10 mouse cellular contexts compared by ENCODE assay signal in genomic region chr8:124739268-124739667, GRCm38 (mm10). TPM values are rescaled to one million over a fixed set of nuclear protein-coding genes. Genes with fewer than 3 reads are reported as not detected.
DNase-seq lines count a peak whose midpoint lies in the region; ATAC-seq lines count a peak whose summit lies in the region.
"Had no signal": no experiment of that assay in that cellular context is flagged by ENCODE, and none has a peak within 500 bp of the region (broad histone marks: within the 10 kb centered on the region; RNA-seq: fewer than 3 reads in every experiment).

No protein-coding gene starts in this region.

- no peaks in the 10 kb centered on the region for H3K9me3 ChIP-seq in midbrain, embryonic 14.5 days (ENCODE audit: control insufficient read depth, low read length)
- no peaks in the 10 kb centered on the region for H3K9me3 ChIP-seq in midbrain, embryonic 10.5 days (replicated peaks)
- H3K9me3 ChIP-seq: liver, embryonic 15.5 days had no signal

- H3K27ac ChIP-seq in midbrain, embryonic 14.5 days (replicated peaks; ENCODE audit: low read depth, low read length) = no peak overlapping the region
- no peak overlapping the region for H3K27ac ChIP-seq in midbrain, embryonic 10.5 days (replicated peaks)
- H3K27ac ChIP-seq: liver, embryonic 15.5 days had no signal

- DNase-seq in cerebellum, adult 18-20 months = peak; percentile 52 to 58
- peak; percentile 79 for DNase-seq in midbrain, embryonic 14.5 days
- no peak for DNase-seq in midbrain, embryonic 10.5 days (ENCODE audit: low spot score)
- DNase-seq in embryo, embryonic 11 days = peak; percentile 22
- peak; percentile 66 for DNase-seq in splenic B cell, adult 2 months (ENCODE audit: low read depth, low spot score)
- no peak for DNase-seq in adrenal gland, postnatal 36 days
- no peak for DNase-seq in gastrocnemius, postnatal 36 days

- intact Hi-C loops in gastrocnemius, postnatal 36 days (cut with DNase I) = loop anchor here (1.0 to 2.0 kb wide), 2 partner anchors 36 to 89 kb away; no protein-coding TSS in a partner anchor

- no peaks in the 10 kb centered on the region for H3K27me3 ChIP-seq in midbrain, embryonic 14.5 days (ENCODE audit: control insufficient read depth, insufficient read depth, low read length)
- H3K27me3 ChIP-seq in midbrain, embryonic 10.5 days (ENCODE audit: low read depth, poor library complexity, severe bottlenecking) = no peaks in the 10 kb centered on the region
- H3K27me3 ChIP-seq in splenic B cell, adult 2 months (ENCODE audit: control insufficient read depth, insufficient read depth, low read length, poor library complexity, severe bottlenecking) = no peaks in the 10 kb centered on the region
- H3K27me3 ChIP-seq: liver, embryonic 15.5 days had no signal

- no peak overlapping the region for H3K4me2 ChIP-seq in midbrain, embryonic 14.5 days (ENCODE audit: low read length)
- H3K4me2 ChIP-seq: liver, embryonic 15.5 days had no signal

- no peak overlapping the region for H3K4me3 ChIP-seq in midbrain, embryonic 14.5 days (replicated peaks; ENCODE audit: low read depth, low read length)
- no peak overlapping the region for H3K4me3 ChIP-seq in midbrain, embryonic 10.5 days
- H3K4me3 ChIP-seq: liver, embryonic 15.5 days had no signal

- H3K36me3 ChIP-seq in midbrain, embryonic 14.5 days (ENCODE audit: control insufficient read depth, insufficient read depth, low read length) = peaks cover 15% of the 10 kb centered on the region
- H3K36me3 ChIP-seq in midbrain, embryonic 10.5 days = peaks cover 57% of the 10 kb centered on the region
- H3K36me3 ChIP-seq in splenic B cell, adult 2 months (ENCODE audit: control insufficient read depth, insufficient read depth, low read length, poor library complexity, severe bottlenecking) = peaks cover 2% of the 10 kb centered on the region; the same call in 1 of the 2 replicates

- WGBS in midbrain, embryonic 14.5 days = 95% methylated on average over 1 of the region's 1 CpGs
- WGBS in midbrain, embryonic 10.5 days = 98% methylated on average over 1 of the region's 1 CpGs

- H3K9ac ChIP-seq in midbrain, embryonic 14.5 days (replicated peaks; ENCODE audit: low read length) = no peak overlapping the region
- H3K9ac ChIP-seq: liver, embryonic 15.5 days had no signal

- no peak for ATAC-seq in cerebellum, adult (ENCODE audit: insufficient number of reproducible peaks, low FRiP score, low TSS enrichment)
- no peak for ATAC-seq in midbrain, embryonic 14.5 days (ENCODE audit: low FRiP score, low TSS enrichment)

- no peaks in the 10 kb centered on the region for H3K4me1 ChIP-seq in midbrain, embryonic 14.5 days (ENCODE audit: control insufficient read depth, insufficient read depth, low read length)
- peaks cover 5% of the 10 kb centered on the region; the same call in 1 of the 2 replicates for H3K4me1 ChIP-seq in midbrain, embryonic 10.5 days

RNA-seq across cellular contexts. Expression of gene Fam89a, which starts 12.4 kb away (rescaled TPM):
- 0.21 and 0.32 TPM in 2 replicates for polyA plus RNA-seq in midbrain, embryonic 14.5 days (2014; fragmentation: Nextera tagmentation; extraction: Ambion mirVana)
- 1.7 and 2.0 TPM in 2 replicates for polyA plus RNA-seq in midbrain, embryonic 10.5 days (2016; fragmentation: Nextera tagmentation; extraction: Ambion mirVana)
- under 1 TPM; 0.20 to 0.23 TPM for total RNA-seq in adrenal gland, postnatal 36 days (2021)
- under 1 TPM; 0.37 to 0.64 TPM for total RNA-seq in gastrocnemius, postnatal 36 days (2021)

RNA-seq across cellular contexts. Expression of gene Arv1, which starts 17.3 kb away (rescaled TPM):
- 36.1 and 39.0 TPM in 2 replicates for polyA plus RNA-seq in midbrain, embryonic 14.5 days (2014; fragmentation: Nextera tagmentation; extraction: Ambion mirVana)
- 35.4 and 36.5 TPM in 2 replicates for polyA plus RNA-seq in midbrain, embryonic 10.5 days (2016; fragmentation: Nextera tagmentation; extraction: Ambion mirVana)
- total RNA-seq in adrenal gland, postnatal 36 days (2021) = 1 to 10 TPM; 8.7 to 9.8 TPM
- total RNA-seq in gastrocnemius, postnatal 36 days (2021) = 1 to 10 TPM; 2.2 to 2.9 TPM

RNA-seq across cellular contexts. Expression of gene Ttc13, which starts 17.5 kb away (rescaled TPM):
- polyA plus RNA-seq in midbrain, embryonic 14.5 days (2014; fragmentation: Nextera tagmentation; extraction: Ambion mirVana) = 56.3 and 70.9 TPM in 2 replicates
- 53.3 and 56.0 TPM in 2 replicates for polyA plus RNA-seq in midbrain, embryonic 10.5 days (2016; fragmentation: Nextera tagmentation; extraction: Ambion mirVana)
- total RNA-seq in adrenal gland, postnatal 36 days (2021) = 10 to 100 TPM; 39.8 to 41.5 TPM
- 10 to 100 TPM; 15.6 to 18.5 TPM for total RNA-seq in gastrocnemius, postnatal 36 days (2021)

RNA-seq across cellular contexts. Expression of gene Trim67, which starts 53.6 kb away (rescaled TPM):
- polyA plus RNA-seq in midbrain, embryonic 14.5 days (2014; fragmentation: Nextera tagmentation; extraction: Ambion mirVana) = 31.1 and 31.9 TPM in 2 replicates
- 0.46 and 1.4 TPM in 2 replicates for polyA plus RNA-seq in midbrain, embryonic 10.5 days (2016; fragmentation: Nextera tagmentation; extraction: Ambion mirVana)
- total RNA-seq in adrenal gland, postnatal 36 days (2021) = 1 to 10 TPM in 1 of 2 experiments, under 1 TPM in 1; 0.86 to 1.0 TPM
- under 1 TPM; 0.05 to 0.35 TPM for total RNA-seq in gastrocnemius, postnatal 36 days (2021)
- polyA plus RNA-seq: C2C12 had no signal

Comparison
In these comparisons a context has a peak if more than half of its experiments do, and no peak if none do; other contexts are left out.
1. DNase-seq: peak in cerebellum, adult 18-20 months (2 of 2), midbrain, embryonic 14.5 days (single experiment), embryo, embryonic 11 days (single experiment) and splenic B cell, adult 2 months (single experiment); none in midbrain, embryonic 10.5 days (single experiment), adrenal gland, postnatal 36 days (0 of 2) and gastrocnemius, postnatal 36 days (0 of 2).